Mouse (Mus musculus): ENCODE measurements at regions not wholly inside any gene's neighbourhood (a gene's known extent, or its start where the extent isn't known, plus 50 kb on each side); places are given as distances from the start of the nearest gene placed in this dataset.

DNA sequence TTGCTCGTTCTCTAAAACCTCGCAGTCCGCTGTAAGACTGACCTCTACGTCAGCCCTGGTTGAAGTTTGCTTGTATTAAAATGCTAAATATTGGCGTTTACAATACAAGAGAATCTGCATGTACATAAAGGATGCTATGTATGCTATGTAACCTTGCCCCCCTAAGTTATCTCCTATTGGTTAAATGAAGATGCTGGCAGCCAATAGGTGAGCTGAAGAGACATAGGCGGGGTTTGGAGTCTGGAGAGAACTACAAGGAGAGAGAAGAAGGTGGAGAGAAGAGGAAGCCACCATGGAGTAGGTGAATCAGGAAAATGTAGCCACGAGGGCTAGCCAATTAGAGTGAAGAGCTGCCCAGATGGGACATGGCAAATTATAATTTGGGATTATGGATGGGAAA, 214.0 kb upstream of the Amigo2 start:
- no peak for DNase-seq (ENCODE audit: low read depth, low spot score)

DNA sequence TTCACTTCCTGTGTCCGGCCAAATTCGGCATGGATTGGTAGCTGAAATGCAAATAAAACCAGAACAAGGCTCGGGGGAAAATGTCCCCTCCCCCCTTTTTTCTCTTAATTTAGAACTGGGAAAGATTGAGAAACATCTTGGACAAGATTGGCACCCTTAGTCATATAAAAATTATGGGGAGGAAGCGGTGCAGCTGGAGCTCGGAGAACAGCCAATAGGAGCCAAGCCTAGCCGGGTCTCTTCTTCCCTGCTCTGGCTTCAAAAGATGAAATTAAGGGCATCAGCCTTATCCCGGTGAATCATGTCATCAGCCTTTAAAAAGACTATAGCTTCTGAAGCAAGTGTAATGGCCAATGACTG, 213.3 kb upstream of the Amigo2 start:
- no peak for DNase-seq (ENCODE audit: low read depth, low spot score)

DNA sequence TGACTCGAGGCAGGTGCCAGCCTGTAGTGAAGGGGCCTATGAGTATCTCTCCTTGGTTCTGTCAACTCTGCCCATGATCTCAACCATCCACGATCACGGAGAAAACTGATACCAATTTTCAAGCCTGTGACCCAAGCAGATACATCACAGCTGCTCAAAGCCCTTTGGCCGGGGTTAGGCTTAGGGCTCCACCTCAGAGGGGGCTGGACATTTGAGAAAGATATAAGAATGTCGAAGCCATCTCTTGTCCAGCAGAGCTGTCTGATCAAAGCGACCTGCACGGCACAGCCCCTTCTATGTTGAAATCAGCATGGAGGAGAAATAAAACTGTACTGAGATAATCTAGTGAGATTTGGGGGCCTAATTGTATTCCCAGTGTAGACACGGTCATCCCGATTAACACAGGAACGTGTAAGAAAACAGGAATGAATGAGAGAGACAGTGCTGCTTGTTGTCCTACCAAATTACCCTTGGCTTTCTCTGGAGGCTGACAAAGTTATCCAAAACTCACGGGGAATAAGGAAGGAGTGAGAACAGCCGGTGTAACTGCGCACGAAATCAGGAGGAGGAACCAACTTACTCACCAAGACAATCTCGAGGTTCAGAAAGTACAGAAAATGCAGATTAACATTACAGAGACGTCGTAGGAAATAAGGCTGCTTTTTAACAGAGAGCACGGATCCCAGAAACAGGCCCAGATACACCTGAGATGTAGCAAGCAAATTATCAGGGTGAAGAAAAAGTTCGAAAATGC, 212.7 kb upstream of the Amigo2 start:
- DNase-seq (ENCODE audit: low read depth, low spot score), result no peak

DNA sequence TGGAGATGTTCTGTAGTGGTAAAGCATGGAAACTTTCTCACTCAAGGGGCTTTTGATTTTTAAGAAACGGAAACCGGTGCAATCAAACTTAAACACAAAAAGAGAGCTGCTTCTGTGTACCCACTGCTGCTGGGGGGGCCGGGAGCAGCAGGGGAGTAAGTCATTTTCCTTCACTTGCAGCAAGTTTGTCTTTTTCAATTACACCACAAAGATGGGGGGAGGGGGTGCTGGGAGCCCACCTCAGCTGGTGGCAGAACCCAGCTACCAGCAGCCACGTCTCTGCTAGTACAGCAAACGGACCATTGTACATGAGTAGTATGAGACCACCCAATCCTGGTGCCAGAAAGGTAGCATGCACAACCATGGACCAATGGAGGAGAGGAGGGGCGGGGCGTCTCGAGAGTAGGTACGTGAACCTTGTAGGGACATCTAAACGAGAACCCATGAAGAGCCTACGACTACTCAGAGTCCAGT, 211.7 kb upstream of the Amigo2 start:
- DNase-seq (ENCODE audit: low read depth, low spot score), result no peak

DNA sequence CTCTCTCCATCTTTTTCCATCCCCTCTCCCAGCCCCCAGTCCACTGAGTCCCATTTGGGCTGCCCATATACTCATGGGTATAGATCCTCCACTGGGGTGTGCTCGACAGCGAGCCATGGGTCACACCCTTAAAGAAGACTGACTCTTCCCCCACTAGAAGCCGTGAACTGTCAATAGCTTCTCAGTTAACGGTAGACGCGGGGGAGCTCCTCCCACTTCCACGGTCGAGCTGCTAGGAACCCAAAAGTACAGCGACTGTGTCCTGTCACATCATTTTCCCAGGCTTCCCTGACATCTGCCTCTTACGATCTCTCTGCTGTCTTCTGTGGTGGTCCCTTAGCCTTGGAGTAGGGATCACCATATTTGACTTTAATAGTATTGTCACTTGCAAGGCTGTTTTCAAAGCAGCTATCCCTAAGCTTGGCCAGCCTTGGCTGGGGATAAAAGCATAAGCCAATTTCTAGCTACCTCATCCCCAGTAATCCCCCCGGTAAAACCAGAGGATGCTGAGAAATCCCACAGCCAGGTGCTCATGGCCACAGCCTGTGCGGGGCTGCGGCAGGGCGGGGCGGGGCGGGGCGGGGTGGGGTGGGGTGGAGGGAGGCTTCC, 211.2 kb upstream of the Amigo2 start:
- no peak for DNase-seq (ENCODE audit: low read depth, low spot score)

DNA sequence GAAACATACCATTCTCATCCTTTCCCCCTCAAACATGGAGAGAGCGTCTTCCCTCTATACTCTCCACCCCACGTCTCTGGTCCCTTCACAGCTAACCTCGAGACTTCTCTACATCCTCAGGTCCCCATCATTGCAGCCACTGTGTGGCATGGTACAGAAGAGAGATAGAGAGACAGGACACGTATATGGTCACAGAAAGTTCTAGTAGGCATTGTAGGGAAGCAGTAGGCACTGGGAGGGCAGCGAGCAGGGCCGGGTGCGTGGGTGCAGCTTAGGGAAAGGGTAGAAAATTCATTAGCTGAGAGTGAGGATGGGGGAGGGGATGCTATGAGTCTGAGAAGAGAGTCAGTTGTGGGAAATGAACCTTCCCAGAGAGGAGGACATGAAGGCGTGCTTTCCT, 210.4 kb upstream of the Amigo2 start:
- DNase-seq (ENCODE audit: low read depth, low spot score), result no peak

DNA sequence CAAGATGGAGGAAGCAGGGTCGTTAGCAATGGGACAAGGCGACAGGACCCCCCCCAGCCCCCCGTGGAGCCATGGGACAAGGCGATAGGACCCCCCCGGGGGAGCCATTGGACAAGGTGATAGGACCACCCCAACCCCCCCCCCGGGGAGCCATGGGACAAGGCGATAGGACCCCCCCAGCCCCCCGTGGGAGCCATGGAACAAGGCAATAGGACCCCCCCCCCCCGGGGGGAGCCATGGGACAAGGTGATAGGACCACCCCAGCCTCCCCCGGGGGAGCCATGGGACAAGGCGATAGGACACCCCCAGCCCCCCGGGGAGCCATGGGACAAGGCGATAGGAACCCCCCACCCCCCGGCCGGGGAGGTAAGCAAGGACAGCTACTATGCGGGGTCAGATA, 209.9 kb upstream of the Amigo2 start:
- DNase-seq (ENCODE audit: low read depth, low spot score), result no peak

DNA sequence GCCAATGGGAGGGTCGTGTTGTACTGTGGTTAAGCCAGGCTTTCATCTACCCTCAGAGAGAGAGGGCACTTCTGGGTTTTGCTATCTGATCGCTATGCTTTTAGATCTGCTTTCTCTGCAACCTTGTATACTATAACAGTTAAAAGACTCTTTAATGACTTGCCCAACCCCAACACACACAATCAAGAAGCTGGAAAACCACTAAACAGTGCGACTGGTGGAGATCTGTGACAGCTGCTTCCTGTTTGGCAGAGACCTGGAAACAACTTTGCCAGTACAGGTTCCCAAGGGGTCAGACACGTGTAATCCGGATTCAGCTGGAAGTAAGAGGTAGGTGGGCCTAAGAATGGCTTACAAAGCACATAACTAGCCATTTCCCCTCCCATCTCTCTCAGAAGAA, 208.6 kb upstream of the Amigo2 start:
- no peak for DNase-seq (ENCODE audit: low read depth, low spot score)

DNA sequence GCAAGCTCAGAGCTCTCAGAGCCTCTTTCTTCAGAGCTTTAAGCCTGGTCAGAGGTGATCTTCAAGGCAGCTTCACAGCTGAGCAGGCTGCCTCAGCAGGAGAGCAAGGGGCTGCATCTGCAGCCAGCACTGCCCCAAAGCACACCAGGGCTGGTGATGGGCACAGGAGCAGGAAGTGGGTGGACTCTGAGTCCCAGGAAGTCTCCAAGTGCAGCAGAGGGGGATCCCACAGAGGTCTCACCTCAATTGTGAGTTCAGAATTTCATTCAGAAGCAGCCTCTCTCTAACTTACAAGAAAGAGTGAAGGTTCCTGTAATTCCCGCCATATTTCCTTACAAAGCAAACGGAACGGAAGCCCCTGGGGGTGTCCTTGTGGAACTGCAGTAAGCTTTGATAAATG, 202.6 kb upstream of the Amigo2 start:
- DNase-seq (ENCODE audit: low read depth, low spot score), result no peak

DNA sequence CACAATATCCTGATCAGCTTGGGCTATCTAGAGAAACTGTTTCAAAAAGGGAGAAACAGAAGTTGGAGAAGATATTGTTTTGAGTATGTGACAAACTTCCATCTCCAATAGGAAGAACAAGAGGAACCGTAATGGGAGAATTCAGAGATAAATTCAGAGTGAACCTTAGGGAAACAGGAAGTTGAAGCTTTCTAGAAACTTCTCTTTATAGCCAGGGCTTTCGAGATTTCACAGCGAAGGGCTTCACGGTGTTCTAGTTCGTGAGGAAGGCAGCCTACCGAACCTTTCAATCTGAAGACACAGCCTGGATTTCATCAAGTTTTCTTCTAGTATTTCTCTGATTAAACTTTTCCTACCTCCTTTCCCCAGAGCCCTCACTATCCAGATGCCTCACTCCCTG, 201.9 kb upstream of the Amigo2 start:
- no peak for DNase-seq (ENCODE audit: low read depth, low spot score)

DNA sequence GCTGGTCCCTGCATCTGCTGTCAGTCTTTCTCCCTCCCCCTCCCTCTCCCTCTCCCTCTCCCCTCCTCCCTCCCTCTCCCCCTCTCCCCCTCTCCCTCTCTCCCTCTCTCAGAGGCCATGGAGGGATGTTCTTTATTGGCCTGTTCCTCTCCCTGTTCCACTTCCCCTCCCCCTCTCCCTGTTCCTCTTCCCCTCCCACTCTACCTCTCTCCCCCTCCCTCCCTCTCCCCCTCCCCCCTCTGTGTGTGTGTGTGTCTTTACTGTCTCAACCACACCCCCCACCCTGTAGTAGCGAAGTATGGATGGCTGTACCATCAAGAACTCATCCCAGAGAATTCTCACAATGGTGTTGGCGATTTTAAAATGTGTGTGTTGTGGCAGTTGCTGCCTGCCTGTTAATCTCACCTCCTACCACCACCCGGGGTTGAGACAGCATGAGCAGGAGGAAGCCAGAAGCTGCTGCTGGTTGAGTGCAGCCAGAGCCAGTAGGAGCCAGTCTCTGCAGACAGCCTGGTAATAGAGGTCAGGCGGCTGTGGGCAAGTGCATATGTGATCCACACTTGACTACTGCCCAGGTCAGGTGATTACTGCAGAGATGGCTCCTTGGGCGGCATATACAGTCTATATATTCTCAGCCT, 201.3 kb upstream of the Amigo2 start:
- no peak for DNase-seq (ENCODE audit: low read depth, low spot score)

DNA sequence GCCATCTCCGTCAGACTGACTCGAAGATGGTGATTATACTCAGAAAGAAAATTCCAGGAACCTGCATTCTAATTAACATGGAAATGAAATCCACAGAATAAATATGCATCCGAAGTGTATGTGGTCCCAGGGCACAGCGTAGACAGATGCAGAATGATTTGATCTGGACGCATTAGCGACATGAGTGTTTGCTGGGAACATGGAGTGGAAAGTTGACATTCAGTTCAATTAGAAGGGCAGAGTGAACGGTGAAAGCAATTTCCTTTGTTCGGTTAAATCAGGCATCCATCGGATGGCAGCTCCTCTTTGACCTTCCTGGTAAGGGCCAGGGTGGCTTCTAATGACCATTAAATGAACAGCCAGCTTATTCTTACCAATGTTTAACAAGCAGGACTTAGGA, 199.1 kb upstream of the Amigo2 start:
- DNase-seq (ENCODE audit: low read depth, low spot score), result no peak

DNA sequence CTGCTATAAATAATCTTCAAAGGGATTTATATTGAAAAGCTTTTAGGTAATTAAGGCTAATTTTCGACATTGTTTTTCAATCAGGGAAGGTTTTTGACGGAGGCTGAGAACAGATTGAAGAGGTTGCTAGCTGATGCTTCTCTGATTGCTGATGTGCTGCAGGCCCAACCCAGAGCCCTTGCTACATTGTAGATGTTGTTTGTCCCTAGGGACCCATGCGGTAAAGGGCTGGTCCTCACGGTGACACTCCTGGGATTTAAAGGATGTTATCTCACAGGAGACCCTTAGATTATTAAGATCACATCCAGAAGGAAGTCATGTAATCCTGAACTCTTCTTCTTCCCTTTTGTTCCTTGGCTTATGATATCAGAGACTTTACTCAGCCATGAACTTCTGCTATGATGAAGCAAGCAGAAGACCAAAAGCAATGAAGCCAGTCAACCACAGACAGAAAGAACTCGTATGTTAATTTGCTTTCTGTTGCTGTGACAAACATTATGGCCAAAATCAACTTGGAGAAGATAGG, 191.2 kb upstream of the Amigo2 start:
- DNase-seq (ENCODE audit: low read depth, low spot score), result no peak

Data from embryo, embryonic 11.5 days (tissue).